Mouse (Mus musculus): ENCODE data around the gene Itprid1. TPM values are rescaled to one million over a fixed set of nuclear protein-coding genes. Genes with fewer than 3 reads are reported as not detected.

The Itprid1 gene
- 1 to 10 TPM; 1.1 to 2.0 (median 1.3) TPM for total RNA-seq (2022)

DNA sequence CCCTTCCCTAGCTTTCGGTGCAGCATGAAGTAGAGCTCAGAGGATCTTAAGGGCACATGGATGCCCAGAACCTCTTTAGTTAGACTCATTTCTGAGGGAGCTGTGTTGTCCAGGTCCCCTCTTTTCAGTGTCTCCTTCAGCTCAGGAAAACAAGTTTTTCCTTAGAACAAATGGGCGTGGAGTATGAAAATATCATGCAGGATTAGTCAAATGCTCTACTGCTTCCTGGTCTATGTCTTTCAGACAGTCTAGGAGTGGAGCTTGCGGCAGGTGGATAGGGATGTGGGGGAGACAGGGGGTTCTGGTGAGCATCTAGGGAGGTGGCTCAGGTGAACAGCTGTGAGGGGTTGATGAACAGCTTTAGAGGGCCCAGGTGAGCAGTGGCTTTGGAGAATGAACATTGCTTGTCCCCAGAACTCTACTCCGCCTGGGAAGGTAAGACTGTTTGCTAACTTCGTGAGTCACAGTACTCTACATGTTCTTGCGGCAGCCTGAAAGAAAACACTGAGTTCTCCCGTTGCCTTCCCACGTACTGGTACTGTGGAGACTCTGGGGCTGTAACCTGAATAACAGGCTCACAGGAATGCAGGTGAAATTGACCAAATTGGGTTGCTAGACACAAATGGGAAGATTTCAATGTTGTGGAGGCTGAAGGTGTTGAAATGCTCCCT is at the start of gene Itprid1:
TSS of gene Itprid1 (plus strand) at position 246 of the 671 bp plus-strand sequence.
- no peak for DNase-seq (ENCODE audit: low spot score in 2 of 2)

- DNase-seq (ENCODE audit: low spot score in 2 of 2), result no peak
Observed at GRCm38 (mm10) chr6:55789557-55789956, 47.1 kb upstream of the Itprid1 start.

GRCm38 (mm10) chr6:55791852-55792496 is 44.7 kb upstream of the Itprid1 start:
- no peak for DNase-seq (ENCODE audit: low spot score in 2 of 2)

- peak in 1 of 2 experiments; percentile 38 for DNase-seq (ENCODE audit: low spot score in 2 of 2)
Observed at GRCm38 (mm10) chr6:55792536-55792935, 44.2 kb upstream of the Itprid1 start.

DNA sequence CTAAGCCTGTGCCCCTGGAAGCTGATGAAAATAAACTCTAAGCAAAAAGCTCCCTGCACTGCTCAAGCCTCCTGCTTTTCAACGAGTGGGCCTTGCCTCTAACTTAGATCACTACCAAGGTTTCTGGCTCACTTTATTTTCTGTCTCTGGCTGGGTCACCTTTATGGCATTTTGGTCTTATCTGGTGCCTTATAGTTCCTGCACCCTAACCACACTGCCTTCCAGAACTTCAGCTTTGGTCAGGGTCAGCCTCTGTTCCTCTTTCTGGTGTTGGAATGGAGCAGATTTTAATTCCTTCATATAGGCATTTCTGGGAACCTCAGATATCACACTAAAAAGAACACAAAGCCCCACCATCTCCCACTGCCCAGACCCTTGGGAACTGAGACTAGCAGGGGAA is 34.0 kb upstream of the Itprid1 start:
- no peak for DNase-seq (ENCODE audit: low spot score in 2 of 2)

GRCm38 (mm10) chr6:55803357-55803756 is 33.3 kb upstream of the Itprid1 start:
- no peak for DNase-seq (ENCODE audit: low spot score in 2 of 2)

DNA sequence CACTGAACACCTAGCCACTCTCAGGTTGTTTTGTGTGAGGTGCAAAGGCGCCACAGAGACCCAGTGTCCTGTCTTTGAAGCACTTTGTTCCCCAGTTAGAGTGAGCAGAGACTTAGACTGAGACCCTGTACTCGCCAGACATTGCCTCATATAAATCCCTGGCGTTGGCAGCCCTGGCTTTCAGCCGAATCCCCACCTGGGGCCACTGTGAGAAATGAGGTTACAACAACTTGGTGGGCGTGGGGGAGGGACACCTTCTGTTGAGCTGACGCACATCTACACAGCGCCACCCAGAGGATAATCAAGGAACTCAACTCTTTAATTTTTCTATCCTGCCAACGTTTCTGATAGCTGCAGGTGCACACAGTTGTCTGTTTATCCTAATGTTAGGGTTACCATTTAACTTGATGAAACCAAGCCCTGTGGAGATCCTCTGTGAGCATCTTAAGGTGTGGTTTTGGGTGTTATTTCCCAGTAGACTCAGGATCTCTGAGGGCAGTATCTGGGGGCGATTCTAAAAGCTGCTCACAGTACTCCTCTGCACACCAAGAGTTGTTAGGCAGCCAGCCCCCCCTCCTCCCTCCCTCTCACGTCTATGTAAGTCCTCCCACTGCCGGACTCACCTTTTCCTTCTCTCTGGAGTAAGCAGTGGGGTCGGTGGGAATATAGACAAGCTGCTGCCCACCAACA is 32.6 kb upstream of the Itprid1 start:
- DNase-seq (ENCODE audit: low spot score in 2 of 2), result peak; percentile 43 to 62

DNA sequence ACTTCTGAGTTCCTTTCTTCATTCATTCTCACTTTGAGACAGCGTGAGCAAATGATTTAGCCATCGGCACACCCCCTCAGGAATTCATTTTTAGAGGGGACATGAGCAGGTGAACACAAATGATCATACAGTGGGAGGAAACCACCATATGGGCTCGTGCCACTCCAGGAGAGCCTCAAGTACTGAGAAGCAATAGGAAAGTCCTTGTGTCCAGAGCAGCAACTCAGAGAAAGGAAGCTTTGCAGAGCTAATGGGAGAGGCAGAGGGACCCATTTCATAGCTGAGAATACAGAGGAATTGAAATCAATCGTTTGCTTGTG is 32.1 kb upstream of the Itprid1 start:
- no peak for DNase-seq (ENCODE audit: low spot score in 2 of 2)

GRCm38 (mm10) chr6:55805291-55806137 is 31.2 kb upstream of the Itprid1 start:
- peak in 1 of 2 experiments; percentile 24 for DNase-seq (ENCODE audit: low spot score in 2 of 2)

- no peak for DNase-seq (ENCODE audit: low spot score in 2 of 2)
Observed at GRCm38 (mm10) chr6:55806537-55806936, 30.2 kb upstream of the Itprid1 start.

DNA sequence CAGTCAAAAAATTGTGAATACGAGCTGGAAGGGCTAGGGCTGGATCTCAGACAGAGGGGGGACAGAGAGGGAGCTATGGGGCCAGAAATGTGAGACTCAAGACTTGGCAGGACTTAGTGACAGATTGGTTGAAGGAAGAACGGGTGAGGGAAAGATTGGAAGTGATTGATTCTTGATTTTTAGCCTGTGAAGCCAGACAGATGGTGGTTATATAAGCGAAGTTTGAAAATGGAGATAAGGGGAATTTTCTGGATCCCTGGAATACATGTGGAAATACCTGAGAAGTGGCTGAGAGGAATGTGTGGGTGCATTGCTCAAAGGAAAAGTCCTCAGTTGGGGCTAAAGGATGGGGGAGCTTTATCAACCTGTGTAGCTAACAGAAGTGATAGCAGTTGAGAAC is 28.0 kb upstream of the Itprid1 start:
- peak in 1 of 2 experiments; percentile 32 for DNase-seq (ENCODE audit: low spot score in 2 of 2)

- DNase-seq (ENCODE audit: low spot score in 2 of 2), result peak; percentile 70 to 83
Observed at GRCm38 (mm10) chr6:55811153-55811552, 25.5 kb upstream of the Itprid1 start.

- DNase-seq (ENCODE audit: low spot score in 2 of 2), result no peak
Observed at GRCm38 (mm10) chr6:55812353-55812752, 24.3 kb upstream of the Itprid1 start.

GRCm38 (mm10) chr6:55814184-55814926 is 22.3 kb upstream of the Itprid1 start:
- DNase-seq (ENCODE audit: low spot score in 2 of 2), result peak in 1 of 2 experiments; percentile 30

- no peak for DNase-seq (ENCODE audit: low spot score in 2 of 2)
Observed at GRCm38 (mm10) chr6:55816911-55817310, 19.8 kb upstream of the Itprid1 start.

DNA sequence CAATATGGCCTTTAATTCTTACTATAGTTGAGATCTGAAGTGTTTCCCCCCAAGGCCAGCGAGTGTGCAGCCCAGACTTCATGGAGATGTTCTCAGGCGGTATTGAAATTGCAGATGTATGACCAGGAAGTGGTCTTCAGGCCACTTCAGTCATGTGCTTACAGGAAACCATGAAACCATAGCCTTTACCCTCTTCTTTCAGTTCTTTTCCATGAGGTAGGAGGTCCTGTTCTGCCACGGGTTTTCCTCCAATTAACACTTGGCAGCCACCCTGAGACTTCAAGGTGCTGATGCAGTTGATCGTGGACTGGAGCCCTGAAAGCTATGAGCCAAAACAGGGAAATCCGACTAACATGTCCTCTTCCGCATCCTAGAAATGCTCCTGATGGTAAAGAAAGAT is 7.0 kb upstream of the Itprid1 start:
- DNase-seq (ENCODE audit: low spot score in 2 of 2), result no peak

GRCm38 (mm10) chr6:55852589-55852988 is 15.9 kb downstream of the Itprid1 start:
- no peak for DNase-seq (ENCODE audit: low spot score in 2 of 2)

DNA sequence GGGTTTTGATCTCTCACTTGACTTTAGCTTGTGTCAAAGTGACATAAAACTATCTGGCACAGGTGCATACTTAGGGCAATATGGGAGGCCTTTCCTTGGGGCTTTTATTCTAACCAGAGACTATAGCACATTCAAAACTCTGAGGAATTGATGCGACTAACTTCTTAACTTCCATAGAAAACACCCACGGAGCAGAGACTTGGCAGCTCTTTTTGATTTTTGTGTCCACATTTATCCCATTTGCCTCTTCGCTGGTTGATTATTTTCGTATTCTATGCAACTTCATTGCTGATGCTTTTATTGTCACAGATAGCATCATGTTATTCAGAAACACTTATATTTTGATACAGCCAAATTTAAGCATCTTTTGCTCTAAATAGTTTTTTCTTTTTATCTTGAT is 19.4 kb downstream of the Itprid1 start:
- no peak for DNase-seq (ENCODE audit: low spot score in 2 of 2)

DNA sequence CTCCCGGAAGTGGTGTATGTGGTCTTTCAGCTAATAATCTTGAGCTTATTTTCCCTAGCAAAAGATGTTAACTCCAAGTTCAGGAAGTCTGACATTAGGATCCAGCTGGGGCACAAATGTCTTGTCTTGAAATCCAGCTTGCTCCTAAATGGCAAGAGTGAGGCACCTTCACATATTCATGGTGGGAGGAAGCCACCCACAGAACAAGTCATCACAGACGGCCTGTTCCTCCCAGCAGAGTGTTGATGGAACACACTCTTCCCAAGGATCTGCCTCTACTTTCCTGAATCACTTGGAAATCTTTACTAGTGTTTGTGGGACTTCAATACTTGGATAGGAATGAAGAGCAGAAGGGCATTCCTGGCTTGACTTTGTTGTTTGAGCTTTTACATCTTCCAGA is 28.5 kb downstream of the Itprid1 start:
- peak; percentile 51 to 62 for DNase-seq (ENCODE audit: low spot score in 2 of 2)

- DNase-seq (ENCODE audit: low spot score in 2 of 2), result peak in 1 of 2 experiments; percentile 21
Observed at GRCm38 (mm10) chr6:55879356-55879960, 42.8 kb downstream of the Itprid1 start.

Measured in layer of hippocampus, adult 8-10 months (tissue).